Mouse (Mus musculus): ENCODE data around the gene Odf3l2. TPM values are rescaled to one million over a fixed set of nuclear protein-coding genes. Genes with fewer than 3 reads are reported as not detected.

Odf3l2 gene
- polyA plus RNA-seq, 1 experiment from 2014 or later: not detected

GRCm38 (mm10) chr10:79681591-79682245, 36.2 kb upstream of the Odf3l2 start, which contains the start of gene Cdc34:
Gene Cdc34 (plus strand): TSS chr10:79682195.
- Histone ChIP-seq H3K4me1 (ENCODE audit: control insufficient read depth in 2 of 2, insufficient read depth in 2 of 2, low read length in 2 of 2) (peaks cover 22 to 33% of the 10 kb centered on the region in 2 experiments), H3K9ac (ENCODE audit: low read length) (peak within 1 kb of the TSS; percentile 92), H3K27ac (replicated peaks in 1 of 2; ENCODE audit: control insufficient read depth in 1 of 2, insufficient read depth in 1 of 2, low read depth in 2 of 2, low read length in 2 of 2) (peak within 1 kb of the TSS; percentile 79 to 88), H3K4me2 (ENCODE audit: low read length) (peak within 1 kb of the TSS; percentile 73), H3K9me3 (ENCODE audit: control insufficient read depth, low read length) (no peaks in the 10 kb centered on the region), H3K4me3 (ENCODE audit: control insufficient read depth in 1 of 2, insufficient read depth in 1 of 2, low read depth in 1 of 2, low read length in 2 of 2) (peak within 1 kb of the TSS; percentile 77 to 88), H3K36me3 (ENCODE audit: control insufficient read depth, insufficient read depth, low read length) (peaks cover 32% of the 10 kb centered on the region), H3K27me3 (ENCODE audit: control insufficient read depth, insufficient read depth, low read length) (no peaks in the 10 kb centered on the region)
- peak; percentile 94 for ATAC-seq (ENCODE audit: insufficient number of reproducible peaks, insufficient read depth, low FRiP score, low read depth)
- WGBS: under 1% methylated on average over 74 of the region's 84 CpGs

DNA sequence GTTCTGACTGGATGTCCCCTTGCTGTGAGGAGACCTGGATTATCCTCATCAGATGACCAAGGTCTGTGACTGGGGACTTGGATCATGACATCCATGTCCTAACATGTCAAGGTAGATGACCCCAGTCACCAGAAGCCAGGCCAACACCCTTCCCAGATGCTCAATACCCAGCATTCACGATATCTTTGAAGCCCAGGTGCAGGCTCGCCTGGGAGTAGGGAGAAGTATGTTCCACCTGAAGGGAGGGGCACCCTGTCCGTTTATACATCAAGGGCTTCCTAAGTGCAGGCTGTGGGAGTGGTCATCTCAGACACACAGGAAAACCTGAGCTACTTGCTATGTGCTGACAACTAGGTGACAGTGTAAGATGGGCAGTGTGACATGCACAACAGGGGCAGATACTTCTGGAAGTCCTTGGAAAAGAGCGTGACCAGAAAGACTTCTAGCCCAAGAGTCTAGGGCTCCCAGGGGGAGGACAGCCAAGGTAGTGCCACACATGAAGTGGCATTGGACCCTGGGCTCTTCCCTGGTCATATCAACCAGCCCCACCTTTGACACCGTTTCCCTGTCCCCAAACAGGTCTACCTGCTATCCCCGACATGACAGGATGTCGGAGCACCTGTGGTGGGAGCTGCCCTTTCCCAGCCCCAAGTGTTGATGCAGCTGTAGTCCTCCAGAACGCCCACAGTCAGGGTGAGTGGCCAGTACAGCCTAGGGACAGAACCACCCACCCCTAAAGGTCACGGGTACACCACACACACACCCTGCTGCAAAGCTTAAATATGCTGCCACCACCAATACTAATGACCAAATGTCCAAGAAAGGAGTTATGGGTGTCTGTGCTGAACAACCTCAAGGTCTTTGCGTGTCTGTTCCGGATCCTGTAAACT, 35.3 kb upstream of the Odf3l2 start:
- Histone ChIP-seq H3K9me3 (ENCODE audit: control insufficient read depth, low read length) (no peaks in the 10 kb centered on the region), H3K4me3 (ENCODE audit: control insufficient read depth in 1 of 2, insufficient read depth in 1 of 2, low read depth in 1 of 2, low read length in 2 of 2) (peak overlapping the region; percentile 77 to 88), H3K4me1 (ENCODE audit: control insufficient read depth in 2 of 2, insufficient read depth in 2 of 2, low read length in 2 of 2) (peaks cover 21 to 27% of the 10 kb centered on the region in 2 experiments), H3K36me3 (ENCODE audit: control insufficient read depth, insufficient read depth, low read length) (peaks cover 23% of the 10 kb centered on the region), H3K27ac (replicated peaks in 1 of 2; ENCODE audit: control insufficient read depth in 1 of 2, insufficient read depth in 1 of 2, low read depth in 2 of 2, low read length in 2 of 2) (peak overlapping the region; percentile 79 to 88), H3K4me2 (ENCODE audit: low read length) (peak overlapping the region; percentile 73), H3K27me3 (ENCODE audit: control insufficient read depth, insufficient read depth, low read length) (no peaks in the 10 kb centered on the region), H3K9ac (ENCODE audit: low read length) (peak overlapping the region; percentile 62)
- 31% methylated on average over 11 of the region's 11 CpGs for WGBS
- ATAC-seq (ENCODE audit: insufficient number of reproducible peaks, insufficient read depth, low FRiP score, low read depth): no peak

DNA sequence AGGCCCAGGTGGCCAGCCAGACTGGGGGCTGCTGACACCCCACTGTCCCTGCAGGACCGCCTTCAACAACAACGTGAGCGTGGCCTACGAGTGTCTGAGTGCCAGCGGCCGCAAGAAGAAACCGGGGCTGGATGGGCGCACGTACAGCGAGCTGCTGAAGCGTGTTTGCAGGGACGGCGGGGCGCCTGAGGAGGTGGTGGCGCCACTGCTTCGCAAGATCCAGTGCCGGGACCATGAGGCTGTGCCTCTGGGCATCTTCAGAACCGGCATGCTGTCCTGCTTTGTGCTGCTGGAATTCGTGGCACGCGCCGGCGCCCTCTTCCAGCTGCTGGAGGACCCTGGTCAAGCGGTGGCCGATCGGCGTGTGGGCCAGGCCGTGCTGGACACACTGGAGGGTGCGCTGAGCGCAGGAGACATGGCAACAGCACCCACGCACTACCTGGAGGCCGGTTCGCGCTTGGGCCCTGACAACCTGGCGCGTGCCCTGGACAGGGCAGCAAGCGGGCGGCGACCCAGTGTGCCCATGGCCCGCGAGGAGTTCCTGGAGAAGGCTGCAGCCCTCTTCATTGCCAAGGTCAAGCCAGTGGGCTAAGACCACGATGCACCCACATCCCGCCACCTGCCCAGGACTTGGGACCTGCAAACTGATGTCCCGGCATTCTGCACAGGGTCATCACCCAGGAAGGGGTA, 30.0 kb upstream of the Odf3l2 start:
- WGBS: 39% methylated on average over 44 of the region's 44 CpGs
- Histone ChIP-seq H3K27ac (replicated peaks in 1 of 2; ENCODE audit: control insufficient read depth in 1 of 2, insufficient read depth in 1 of 2, low read depth in 2 of 2, low read length in 2 of 2) (no peak overlapping the region), H3K4me2 (ENCODE audit: low read length) (no peak overlapping the region), H3K4me3 (ENCODE audit: control insufficient read depth in 1 of 2, insufficient read depth in 1 of 2, low read depth in 1 of 2, low read length in 2 of 2) (no peak overlapping the region), H3K4me1 (ENCODE audit: control insufficient read depth in 2 of 2, insufficient read depth in 2 of 2, low read length in 2 of 2) (peaks cover 3 to 9% of the 10 kb centered on the region in 2 experiments), H3K9ac (ENCODE audit: low read length) (no peak overlapping the region), H3K27me3 (ENCODE audit: control insufficient read depth, insufficient read depth, low read length) (no peaks in the 10 kb centered on the region), H3K9me3 (ENCODE audit: control insufficient read depth, low read length) (no peaks in the 10 kb centered on the region), H3K36me3 (ENCODE audit: control insufficient read depth, insufficient read depth, low read length) (no peaks in the 10 kb centered on the region)
- ATAC-seq (ENCODE audit: insufficient number of reproducible peaks, insufficient read depth, low FRiP score, low read depth): no peak

DNA sequence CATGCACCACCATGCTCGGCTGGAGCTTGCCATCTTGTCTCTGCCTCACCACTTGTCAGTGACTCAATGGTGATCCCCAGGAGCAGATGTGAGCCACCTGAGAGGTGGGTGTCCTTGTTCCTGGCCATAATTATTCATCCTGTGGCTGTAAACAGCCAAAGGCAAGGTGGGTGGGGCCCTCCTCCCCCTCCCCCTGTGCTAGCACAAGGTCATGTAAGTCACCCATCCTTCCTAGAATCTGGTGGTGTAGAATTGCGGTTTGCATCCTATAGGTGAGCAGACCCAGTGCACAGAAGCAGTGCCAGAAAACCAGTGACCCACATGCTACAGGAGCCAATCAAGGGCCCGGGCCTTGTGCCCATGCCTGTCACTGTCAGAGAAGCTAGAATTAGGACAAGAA, 27.5 kb upstream of the Odf3l2 start:
- no peak overlapping the region for H3K9ac ChIP-seq (ENCODE audit: low read length)
- no peaks in the 10 kb centered on the region for H3K9me3 ChIP-seq (ENCODE audit: control insufficient read depth, low read length)
- ATAC-seq (ENCODE audit: insufficient number of reproducible peaks, insufficient read depth, low FRiP score, low read depth): no peak
- H3K27ac ChIP-seq (replicated peaks in 1 of 2; ENCODE audit: control insufficient read depth in 1 of 2, insufficient read depth in 1 of 2, low read depth in 2 of 2, low read length in 2 of 2): no peak overlapping the region
- WGBS: 90% methylated on average over 3 of the region's 3 CpGs
- peaks cover 9 to 13% of the 10 kb centered on the region in 2 experiments for H3K4me1 ChIP-seq (ENCODE audit: control insufficient read depth in 2 of 2, insufficient read depth in 2 of 2, low read length in 2 of 2)
- no peak overlapping the region for H3K4me3 ChIP-seq (ENCODE audit: control insufficient read depth in 1 of 2, insufficient read depth in 1 of 2, low read depth in 1 of 2, low read length in 2 of 2)
- H3K4me2 ChIP-seq (ENCODE audit: low read length): no peak overlapping the region
- H3K36me3 ChIP-seq (ENCODE audit: control insufficient read depth, insufficient read depth, low read length): no peaks in the 10 kb centered on the region
- no peaks in the 10 kb centered on the region for H3K27me3 ChIP-seq (ENCODE audit: control insufficient read depth, insufficient read depth, low read length)

DNA sequence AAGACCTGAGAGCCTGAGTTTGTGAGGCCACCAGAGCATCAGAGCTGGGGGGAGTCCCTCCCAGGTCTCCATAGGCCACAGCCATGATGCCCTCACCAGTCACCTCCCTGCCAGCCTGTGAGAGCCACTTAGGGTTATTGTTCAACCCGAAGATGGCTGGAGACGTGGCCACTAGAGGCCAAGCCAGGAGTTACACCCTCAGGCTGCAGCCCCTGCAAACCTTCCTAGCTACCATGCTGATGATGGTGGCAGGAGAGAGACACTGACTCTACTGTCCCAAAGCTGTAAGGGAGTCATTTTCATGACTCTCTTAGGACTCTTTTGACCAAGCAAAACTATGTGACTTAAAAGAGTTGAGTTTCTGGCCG, 26.5 kb upstream of the Odf3l2 start:
- no peak for ATAC-seq (ENCODE audit: insufficient number of reproducible peaks, insufficient read depth, low FRiP score, low read depth)

GRCm38 (mm10) chr10:79671396-79672087, 26.0 kb upstream of the Odf3l2 start:
- no peaks in the 10 kb centered on the region for H3K27me3 ChIP-seq (ENCODE audit: control insufficient read depth, insufficient read depth, low read length)
- H3K9me3 ChIP-seq (ENCODE audit: control insufficient read depth, low read length): no peaks in the 10 kb centered on the region
- no peak overlapping the region for H3K27ac ChIP-seq (replicated peaks in 1 of 2; ENCODE audit: control insufficient read depth in 1 of 2, insufficient read depth in 1 of 2, low read depth in 2 of 2, low read length in 2 of 2)
- H3K9ac ChIP-seq (ENCODE audit: low read length): no peak overlapping the region
- no peaks in the 10 kb centered on the region for H3K36me3 ChIP-seq (ENCODE audit: control insufficient read depth, insufficient read depth, low read length)
- H3K4me2 ChIP-seq (ENCODE audit: low read length): no peak overlapping the region
- peaks cover 9 to 12% of the 10 kb centered on the region in 2 experiments for H3K4me1 ChIP-seq (ENCODE audit: control insufficient read depth in 2 of 2, insufficient read depth in 2 of 2, low read length in 2 of 2)
- no peak overlapping the region for H3K4me3 ChIP-seq (ENCODE audit: control insufficient read depth in 1 of 2, insufficient read depth in 1 of 2, low read depth in 1 of 2, low read length in 2 of 2)
- ATAC-seq (ENCODE audit: insufficient number of reproducible peaks, insufficient read depth, low FRiP score, low read depth): no peak
- WGBS: 83% methylated on average over 6 of the region's 6 CpGs

More for the DNA sequence above, 26.5 kb upstream of the Odf3l2 start:
- Histone ChIP-seq H3K27ac (replicated peaks in 1 of 2; ENCODE audit: control insufficient read depth in 1 of 2, insufficient read depth in 1 of 2, low read depth in 2 of 2, low read length in 2 of 2) (no peak overlapping the region), H3K9ac (ENCODE audit: low read length) (no peak overlapping the region), H3K4me2 (ENCODE audit: low read length) (no peak overlapping the region), H3K36me3 (ENCODE audit: control insufficient read depth, insufficient read depth, low read length) (no peaks in the 10 kb centered on the region), H3K4me3 (ENCODE audit: control insufficient read depth in 1 of 2, insufficient read depth in 1 of 2, low read depth in 1 of 2, low read length in 2 of 2) (no peak overlapping the region), H3K27me3 (ENCODE audit: control insufficient read depth, insufficient read depth, low read length) (no peaks in the 10 kb centered on the region), H3K9me3 (ENCODE audit: control insufficient read depth, low read length) (no peaks in the 10 kb centered on the region), H3K4me1 (ENCODE audit: control insufficient read depth in 2 of 2, insufficient read depth in 2 of 2, low read length in 2 of 2) (peaks cover 9 to 13% of the 10 kb centered on the region in 2 experiments)
- 75% methylated on average over 3 of the region's 3 CpGs for whole genome bisulfite sequencing

Measured in heart, embryonic 14.5 days (tissue).